Mouse (Mus musculus) G1E (cell line): ENCODE data around the gene Paqr5. TPM values are rescaled to one million over a fixed set of nuclear protein-coding genes. Genes with fewer than 3 reads are reported as not detected.

Experiments
- ATAC-seq: 2 replicates; pipeline ENCODE4 v1.8.0; 2016; ENCODE audit warnings: mild to moderate bottlenecking; ENCODE audit not compliant: insufficient number of reproducible peaks, poor library complexity, low FRiP score, severe bottlenecking; ENCODE audit errors: extremely low read depth
- DNase-seq: peaks from one replicate; pipeline ENCODE4 v3.0.0; 2012; ENCODE audit warnings: low spot score
- H3K27me3 ChIP-seq: 2 replicates; pipeline ENCODE4 v1.6.1; 2012; ENCODE audit warnings: mild to moderate bottlenecking, low read length, inconsistent platforms; ENCODE audit not compliant: insufficient read depth
- H3K36me3 ChIP-seq: replicated peaks from 2 replicates; pipeline ENCODE3; 2012; ENCODE audit warnings: mild to moderate bottlenecking, inconsistent platforms
- H3K4me1 ChIP-seq: 2 replicates; pipeline ENCODE4 v1.6.1; 2012; ENCODE audit warnings: low read depth, low read length, inconsistent platforms, mixed read lengths; ENCODE audit not compliant: insufficient read depth
- H3K4me3 ChIP-seq: 2 replicates; pipeline ENCODE4 v1.5.1; 2012; ENCODE audit warnings: low read depth, mild to moderate bottlenecking, inconsistent platforms, low read length, moderate library complexity, mixed read lengths
- H3K9me3 ChIP-seq: replicated peaks from 2 replicates; pipeline ENCODE4 v1.6.1; 2012; ENCODE audit warnings: inconsistent platforms
- CTCF ChIP-seq: IDR thresholded peaks from 2 replicates; pipeline ENCODE4 v1.5.1; 2012; ENCODE audit warnings: low read depth, low read length, inconsistent platforms, mixed read lengths
- GATA1 ChIP-seq: IDR thresholded peaks from 2 replicates; pipeline ENCODE4 v1.6.1; 2012; ENCODE audit warnings: borderline replicate concordance, low read length, inconsistent platforms, mixed read lengths
- GATA2 ChIP-seq: IDR thresholded peaks from 2 replicates; pipeline ENCODE4 v1.6.1; 2012; ENCODE audit warnings: low read depth, low read length, inconsistent platforms, borderline replicate concordance
- POLR2AphosphoS5 ChIP-seq: IDR thresholded peaks from 2 replicates; pipeline ENCODE4 v1.6.1; 2012; ENCODE audit warnings: low read depth, low read length, inconsistent platforms; ENCODE audit not compliant: insufficient replicate concordance
- TAL1 ChIP-seq: conservative IDR thresholded peaks from 2 replicates; pipeline ENCODE4 v1.6.1; 2012; ENCODE audit warnings: low read depth, low read length, inconsistent platforms, mixed read lengths
- polyA plus RNA-seq: library from polyadenylated mRNA; stranded (reverse); fragments of >175 nt; gene quantifications from 2 replicates; pipeline ENCODE4 v1.2.3, GENCODE M21; 2012
- total RNA-seq, 2 experiments: library from RNA; stranded (forward) in 1 of 2; stranded (reverse) in 1 of 2; fragments of 200-1000 nt in 1 of 2; fragments of >200 nt in 1 of 2; fragmentation: Nextera tagmentation in 1 of 2; gene quantifications; 2 replicates each; pipeline ENCODE4 v1.2.3; 2014 to 2017

Gene Paqr5
- total and polyA plus RNA-seq, 3 experiments = 0.22 TPM; not detected in 2

DNA sequence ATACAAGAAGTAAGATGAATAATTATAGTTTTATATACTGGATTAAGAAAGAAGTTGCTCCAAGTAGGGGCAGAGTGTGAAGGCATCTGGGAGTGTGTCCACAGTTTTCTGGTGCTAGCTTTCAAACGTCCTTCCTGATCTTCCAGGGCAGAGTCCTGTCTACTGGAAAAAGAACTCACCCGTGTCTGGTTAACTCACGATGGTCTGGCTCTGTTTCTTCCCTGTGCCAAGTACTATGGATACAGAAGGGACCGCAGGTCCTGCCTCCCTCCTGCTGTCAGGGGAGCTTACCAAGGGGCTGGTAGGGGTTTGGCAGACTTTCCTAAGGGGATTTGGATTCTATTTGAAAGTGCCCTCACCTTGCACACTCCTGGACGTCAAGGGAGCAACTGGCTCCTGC, 1.6 kb downstream of the Paqr5 start:
- no peaks in the 10 kb centered on the region for H3K36me3 ChIP-seq
- no peaks in the 10 kb centered on the region for H3K9me3 ChIP-seq
- H3K4me3 ChIP-seq = no peak overlapping the region
- TF ChIP-seq POLR2AphosphoS5 (no peak), GATA1 (no peak), GATA2 (no peak), CTCF (no peak), TAL1 (no peak)
- no peak for DNase-seq
- peaks cover 6% of the 10 kb centered on the region for H3K4me1 ChIP-seq
- peaks cover 56% of the 10 kb centered on the region for H3K27me3 ChIP-seq
- ATAC-seq = no peak

DNA sequence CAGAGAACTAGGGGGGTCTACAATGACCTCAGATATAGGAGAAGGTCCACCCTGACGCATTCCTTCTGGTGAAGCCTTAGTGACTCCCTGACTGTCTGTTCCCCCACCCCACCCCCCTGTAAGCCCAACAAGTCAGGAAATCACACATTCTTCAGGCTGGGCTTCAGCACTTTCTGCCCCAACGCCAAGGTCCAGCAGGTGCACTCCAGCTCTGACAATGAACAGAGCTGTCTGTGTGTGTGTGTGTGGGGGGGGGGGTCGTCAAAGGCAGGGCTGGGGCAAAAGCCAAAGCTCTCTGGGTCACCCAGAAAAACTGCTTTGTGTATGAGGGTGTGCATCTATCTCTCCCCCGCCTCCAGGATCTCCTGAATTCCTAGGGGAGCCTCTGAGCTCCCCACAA, 2.8 kb downstream of the Paqr5 start:
- DNase-seq = no peak
- H3K36me3 ChIP-seq = no peaks in the 10 kb centered on the region
- H3K27me3 ChIP-seq = peaks cover 44% of the 10 kb centered on the region
- H3K4me3 ChIP-seq = no peak overlapping the region
- no peaks in the 10 kb centered on the region for H3K9me3 ChIP-seq
- TF ChIP-seq CTCF (no peak), GATA2 (no peak), TAL1 (no peak), GATA1 (no peak), POLR2AphosphoS5 (no peak)
- H3K4me1 ChIP-seq = peaks cover 6% of the 10 kb centered on the region
- ATAC-seq = no peak

DNA sequence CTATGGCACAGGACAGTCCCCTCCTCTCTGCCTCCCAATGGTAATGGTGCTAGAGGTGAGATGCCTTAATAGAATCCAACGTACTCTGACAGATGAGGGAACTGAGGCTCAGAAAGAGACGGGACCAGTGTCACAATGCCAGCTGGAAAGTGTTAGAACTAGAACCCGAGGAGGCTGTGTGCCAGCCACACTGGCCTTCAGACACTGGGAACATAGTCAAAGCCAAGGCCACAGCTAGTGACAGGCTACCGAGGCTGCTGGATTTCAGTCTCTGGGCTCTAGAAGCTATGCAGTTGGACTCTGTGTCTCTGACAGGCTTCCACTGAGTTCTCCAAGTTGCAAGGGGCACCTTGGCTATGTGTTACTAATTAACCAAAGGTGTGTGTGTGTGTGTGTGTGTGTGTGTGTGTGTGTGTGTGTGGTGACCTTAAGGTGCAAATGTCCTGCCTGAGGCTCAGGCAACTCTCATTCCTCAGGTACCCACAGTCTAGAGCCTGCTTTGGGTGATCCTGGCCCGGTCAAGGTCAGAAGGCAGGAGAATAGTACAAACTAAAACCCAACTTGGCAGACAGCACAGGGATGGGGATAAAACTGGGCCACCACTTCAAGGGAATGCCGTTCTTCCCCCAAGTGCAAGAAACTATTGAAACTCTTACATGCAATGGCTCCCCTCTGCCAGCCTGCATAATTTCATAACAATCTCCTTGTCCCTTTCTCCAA, 3.5 kb downstream of the Paqr5 start:
- Histone ChIP-seq H3K4me3 (no peak overlapping the region), H3K36me3 (no peaks in the 10 kb centered on the region), H3K4me1 (peaks cover 6% of the 10 kb centered on the region), H3K9me3 (no peaks in the 10 kb centered on the region), H3K27me3 (peaks cover 38% of the 10 kb centered on the region)
- ATAC-seq = no peak
- TF ChIP-seq GATA1 (no peak), CTCF (no peak), GATA2 (no peak), POLR2AphosphoS5 (no peak), TAL1 (no peak)
- DNase-seq = no peak

DNA sequence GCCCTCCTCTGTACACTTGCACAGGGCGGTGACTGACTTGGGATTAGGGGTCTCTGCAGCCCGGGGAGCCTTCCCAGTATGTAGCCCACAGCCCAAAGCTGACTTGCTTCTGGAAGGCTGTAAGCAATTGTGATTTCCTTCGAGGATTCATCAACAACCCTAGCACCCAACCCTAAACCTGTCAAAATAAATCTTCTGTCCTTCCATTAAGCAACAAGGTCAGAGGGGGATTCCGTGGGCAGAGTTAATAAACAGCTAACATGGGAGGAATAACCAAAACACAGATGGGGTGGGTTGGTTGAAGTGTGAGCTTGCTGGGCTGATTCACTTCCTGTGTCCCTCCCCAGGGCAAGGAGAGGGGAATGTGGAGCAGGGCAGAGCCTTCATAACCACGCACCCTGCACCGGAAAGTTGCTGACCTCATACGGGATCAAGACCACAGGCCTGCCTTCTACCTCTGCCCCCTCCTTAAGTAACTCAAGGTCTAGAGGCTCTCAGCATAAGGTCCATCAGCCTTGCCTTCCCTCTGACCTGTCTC, 5.0 kb downstream of the Paqr5 start:
- no peak for ATAC-seq
- peaks cover 28% of the 10 kb centered on the region for H3K27me3 ChIP-seq
- peaks cover 2% of the 10 kb centered on the region; the same call in 1 of the 2 replicates for H3K4me1 ChIP-seq
- no peak overlapping the region for H3K4me3 ChIP-seq
- H3K9me3 ChIP-seq = no peaks in the 10 kb centered on the region
- TF ChIP-seq TAL1 (no peak), GATA1 (no peak), GATA2 (no peak), CTCF (no peak), POLR2AphosphoS5 (no peak)
- no peaks in the 10 kb centered on the region for H3K36me3 ChIP-seq
- no peak for DNase-seq

DNA sequence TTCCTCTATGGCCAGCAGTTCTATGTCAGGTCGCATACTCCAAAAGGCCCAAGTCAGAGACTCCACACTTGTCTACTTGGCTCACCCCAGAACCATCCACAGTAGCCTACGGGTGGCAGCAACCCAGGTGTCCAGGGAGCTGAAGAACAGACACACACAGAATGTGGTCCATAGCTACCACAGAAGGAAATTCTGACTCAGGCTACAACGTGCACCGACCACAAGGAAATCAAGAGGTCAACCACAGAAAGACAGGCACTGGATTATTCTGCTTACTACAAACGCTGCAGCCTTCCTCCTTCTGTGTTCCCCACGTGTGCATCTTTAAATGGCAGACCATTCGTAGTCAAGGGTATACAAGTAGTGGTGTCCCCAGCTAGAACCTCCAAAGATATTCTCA, 6.4 kb downstream of the Paqr5 start:
- Histone ChIP-seq H3K27me3 (peaks cover 20% of the 10 kb centered on the region), H3K36me3 (no peaks in the 10 kb centered on the region), H3K9me3 (no peaks in the 10 kb centered on the region), H3K4me1 (no peaks in the 10 kb centered on the region), H3K4me3 (no peak overlapping the region)
- DNase-seq (no peak), ATAC-seq (no peak)
- TF ChIP-seq GATA1 = no peak
- TF ChIP-seq POLR2AphosphoS5 = no peak
- no peak for TF ChIP-seq GATA2
- TF ChIP-seq TAL1 = no peak
- TF ChIP-seq CTCF = no peak

DNA sequence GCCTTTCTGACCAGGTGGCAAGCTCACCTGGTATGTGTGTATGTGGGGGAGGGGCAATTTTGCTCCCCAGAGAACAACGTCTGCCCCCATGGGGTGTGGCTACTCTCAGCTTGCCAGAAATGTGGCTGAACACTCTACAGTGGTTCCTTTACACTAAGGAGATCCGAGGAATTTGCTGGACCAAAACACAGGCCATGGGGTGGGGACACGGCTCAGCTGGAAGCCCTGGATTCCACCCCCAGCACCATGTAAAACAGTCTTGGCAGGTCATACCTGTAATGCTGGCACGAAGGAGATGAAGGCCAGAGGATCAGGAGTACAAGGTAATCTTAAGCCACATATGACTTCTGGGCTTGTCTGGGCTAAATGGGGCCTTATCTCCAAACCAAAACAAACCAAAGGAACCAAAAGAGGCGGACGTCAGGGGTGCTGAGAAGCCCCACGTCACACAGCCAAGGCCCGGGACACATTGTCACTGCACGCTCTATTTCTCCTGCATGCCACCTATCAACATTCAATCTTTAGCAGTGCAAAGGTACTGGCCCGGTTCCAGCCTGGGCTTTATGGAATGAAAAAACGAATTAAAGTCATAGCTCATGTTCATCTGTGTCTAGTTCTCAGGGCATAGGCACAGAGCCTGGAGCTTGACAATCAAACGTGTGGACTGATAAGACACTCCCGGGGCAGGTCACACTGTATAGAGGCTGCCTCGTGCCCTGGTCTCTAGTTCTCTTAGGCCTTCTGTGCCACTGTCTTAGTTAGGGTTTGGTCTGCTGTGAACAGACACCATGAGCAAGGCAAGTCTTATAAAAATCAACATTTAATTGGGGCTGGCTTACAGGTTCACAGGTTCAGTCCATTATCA, 8.2 kb downstream of the Paqr5 start:
- DNase-seq = no peak

More for the DNA sequence above, 8.2 kb downstream of the Paqr5 start:
- H3K36me3 ChIP-seq = no peaks in the 10 kb centered on the region
- H3K27me3 ChIP-seq = peaks cover 15% of the 10 kb centered on the region
- H3K9me3 ChIP-seq = no peaks in the 10 kb centered on the region
- no peak overlapping the region for H3K4me3 ChIP-seq
- no peak for TF ChIP-seq POLR2AphosphoS5
- TF ChIP-seq GATA2 = no peak
- TF ChIP-seq GATA1 = no peak
- no peak for TF ChIP-seq CTCF
- no peak for TF ChIP-seq TAL1
- no peaks in the 10 kb centered on the region for H3K4me1 ChIP-seq
- no peak for ATAC-seq
